Mouse (Mus musculus): Measurements from ENCODE around the gene Rbbp6. TPM values are rescaled to one million over a fixed set of nuclear protein-coding genes. Genes with fewer than 3 reads are reported as not detected.

The Rbbp6 gene
- polyA plus RNA-seq, 1 experiment from 2014 or later = 25.5 TPM

GRCm38 (mm10) chr7:122999871-123000396 lies 34.4 kb downstream of the Rbbp6 start:
- H3K27ac ChIP-seq = no peak overlapping the region
- DNase-seq (ENCODE audit: low spot score) = no peak
- 82% methylated on average over 11 of the region's 11 CpGs for WGBS

GRCm38 (mm10) chr7:123000796-123001195 lies 35.3 kb downstream of the Rbbp6 start:
- 95% methylated on average over 16 of the region's 16 CpGs for WGBS
- Histone ChIP-seq H3K27ac (no peak overlapping the region), H3K9me3 (no peaks in the 10 kb centered on the region), H3K4me1 (peaks cover 3% of the 10 kb centered on the region; the same call in 1 of the 2 replicates), H3K27me3 (ENCODE audit: insufficient read depth, poor library complexity, severe bottlenecking) (no peaks in the 10 kb centered on the region), H3K4me3 (no peak overlapping the region), H3K36me3 (peaks cover 92% of the 10 kb centered on the region)
- no peak for DNase-seq (ENCODE audit: low spot score)

More at GRCm38 (mm10) chr7:122999871-123000396, 34.4 kb downstream of the Rbbp6 start:
- peaks cover 100% of the 10 kb centered on the region for H3K36me3 ChIP-seq
- no peaks in the 10 kb centered on the region for H3K4me1 ChIP-seq
- H3K27me3 ChIP-seq (ENCODE audit: insufficient read depth, poor library complexity, severe bottlenecking) = no peaks in the 10 kb centered on the region
- H3K9me3 ChIP-seq = no peaks in the 10 kb centered on the region
- no peak overlapping the region for H3K4me3 ChIP-seq

- H3K4me3 ChIP-seq = no peak overlapping the region
- 90% methylated on average over 20 of the region's 20 CpGs for WGBS
- no peak overlapping the region for H3K27ac ChIP-seq
- peaks cover 85% of the 10 kb centered on the region for H3K36me3 ChIP-seq
- no peak for DNase-seq (ENCODE audit: low spot score)
- H3K4me1 ChIP-seq = peaks cover 3% of the 10 kb centered on the region; the same call in 1 of the 2 replicates
- no peaks in the 10 kb centered on the region for H3K9me3 ChIP-seq
- no peaks in the 10 kb centered on the region for H3K27me3 ChIP-seq (ENCODE audit: insufficient read depth, poor library complexity, severe bottlenecking)
Observed at GRCm38 (mm10) chr7:123001341-123002027, 36.0 kb downstream of the Rbbp6 start.

GRCm38 (mm10) chr7:123002028-123002410 lies 36.5 kb downstream of the Rbbp6 start:
- no peaks in the 10 kb centered on the region for H3K27me3 ChIP-seq (ENCODE audit: insufficient read depth, poor library complexity, severe bottlenecking)
- WGBS = 94% methylated on average over 6 of the region's 6 CpGs
- DNase-seq (ENCODE audit: low spot score) = no peak
- H3K36me3 ChIP-seq = peaks cover 80% of the 10 kb centered on the region
- no peaks in the 10 kb centered on the region for H3K9me3 ChIP-seq
- peaks cover 3% of the 10 kb centered on the region; the same call in 1 of the 2 replicates for H3K4me1 ChIP-seq
- H3K4me3 ChIP-seq = no peak overlapping the region
- no peak overlapping the region for H3K27ac ChIP-seq

- peaks cover 68% of the 10 kb centered on the region for H3K36me3 ChIP-seq
- H3K27ac ChIP-seq = no peak overlapping the region
Observed at GRCm38 (mm10) chr7:123003207-123003606, 37.7 kb downstream of the Rbbp6 start.

GRCm38 (mm10) chr7:123004442-123004841 lies 39.0 kb downstream of the Rbbp6 start:
- no peak for DNase-seq (ENCODE audit: low spot score)
- Histone ChIP-seq H3K27ac (no peak overlapping the region), H3K4me3 (no peak overlapping the region), H3K4me1 (peaks cover 3% of the 10 kb centered on the region; the same call in 1 of the 2 replicates), H3K9me3 (no peaks in the 10 kb centered on the region), H3K36me3 (peaks cover 56% of the 10 kb centered on the region), H3K27me3 (ENCODE audit: insufficient read depth, poor library complexity, severe bottlenecking) (no peaks in the 10 kb centered on the region)
- 93% methylated on average over 5 of the region's 5 CpGs for WGBS

More at GRCm38 (mm10) chr7:123003207-123003606, 37.7 kb downstream of the Rbbp6 start:
- H3K27me3 ChIP-seq (ENCODE audit: insufficient read depth, poor library complexity, severe bottlenecking) = no peaks in the 10 kb centered on the region
- WGBS = 91% methylated on average over 4 of the region's 4 CpGs
- no peak for DNase-seq (ENCODE audit: low spot score)
- H3K4me3 ChIP-seq = no peak overlapping the region
- H3K4me1 ChIP-seq = peaks cover 3% of the 10 kb centered on the region; the same call in 1 of the 2 replicates
- no peaks in the 10 kb centered on the region for H3K9me3 ChIP-seq

- H3K9me3 ChIP-seq = no peaks in the 10 kb centered on the region
- 46% methylated on average over 2 of the region's 2 CpGs for WGBS
- peaks cover 3% of the 10 kb centered on the region; the same call in 1 of the 2 replicates for H3K4me1 ChIP-seq
- peaks cover 38% of the 10 kb centered on the region for H3K36me3 ChIP-seq
- no peak overlapping the region for H3K27ac ChIP-seq
- H3K27me3 ChIP-seq (ENCODE audit: insufficient read depth, poor library complexity, severe bottlenecking) = no peaks in the 10 kb centered on the region
- no peak for DNase-seq (ENCODE audit: low spot score)
- no peak overlapping the region for H3K4me3 ChIP-seq
Observed at GRCm38 (mm10) chr7:123006251-123006650, 40.8 kb downstream of the Rbbp6 start.

GRCm38 (mm10) chr7:123007743-123008142 lies 42.3 kb downstream of the Rbbp6 start:
- WGBS = 61% methylated on average over 4 of the region's 4 CpGs
- DNase-seq (ENCODE audit: low spot score) = no peak
- H3K4me1 ChIP-seq = peaks cover 3% of the 10 kb centered on the region; the same call in 1 of the 2 replicates
- peaks cover 23% of the 10 kb centered on the region for H3K36me3 ChIP-seq
- H3K9me3 ChIP-seq = no peaks in the 10 kb centered on the region
- no peak overlapping the region for H3K27ac ChIP-seq
- no peaks in the 10 kb centered on the region for H3K27me3 ChIP-seq (ENCODE audit: insufficient read depth, poor library complexity, severe bottlenecking)
- no peak overlapping the region for H3K4me3 ChIP-seq

GRCm38 (mm10) chr7:123013466-123013865 lies 48.0 kb downstream of the Rbbp6 start:
- Histone ChIP-seq H3K27ac (no peak overlapping the region), H3K4me1 (no peaks in the 10 kb centered on the region), H3K4me3 (no peak overlapping the region), H3K27me3 (ENCODE audit: insufficient read depth, poor library complexity, severe bottlenecking) (no peaks in the 10 kb centered on the region), H3K9me3 (no peaks in the 10 kb centered on the region), H3K36me3 (no peaks in the 10 kb centered on the region)
- DNase-seq (ENCODE audit: low spot score) = no peak
- 78% methylated on average over 5 of the region's 5 CpGs for WGBS

- H3K4me3 ChIP-seq = no peak overlapping the region
- H3K4me1 ChIP-seq = no peaks in the 10 kb centered on the region
- DNase-seq (ENCODE audit: low spot score) = no peak
- H3K9me3 ChIP-seq = no peaks in the 10 kb centered on the region
- no peaks in the 10 kb centered on the region for H3K36me3 ChIP-seq
- H3K27ac ChIP-seq = no peak overlapping the region
- WGBS = 81% methylated on average over 7 of the region's 7 CpGs
- no peaks in the 10 kb centered on the region for H3K27me3 ChIP-seq (ENCODE audit: insufficient read depth, poor library complexity, severe bottlenecking)
Observed at GRCm38 (mm10) chr7:123014729-123015128, 49.2 kb downstream of the Rbbp6 start.

- no peak overlapping the region for H3K27ac ChIP-seq
- no peaks in the 10 kb centered on the region for H3K36me3 ChIP-seq
- H3K9me3 ChIP-seq = no peaks in the 10 kb centered on the region
- H3K27me3 ChIP-seq (ENCODE audit: insufficient read depth, poor library complexity, severe bottlenecking) = peaks cover 4% of the 10 kb centered on the region; the same call in 1 of the 2 replicates
- DNase-seq (ENCODE audit: low spot score) = no peak
- no peaks in the 10 kb centered on the region for H3K4me1 ChIP-seq
- 29% methylated on average over 3 of the region's 3 CpGs for WGBS
- no peak overlapping the region for H3K4me3 ChIP-seq
Observed at GRCm38 (mm10) chr7:123017627-123018026, 52.1 kb downstream of the Rbbp6 start.

- Histone ChIP-seq H3K36me3 (no peaks in the 10 kb centered on the region), H3K9me3 (no peaks in the 10 kb centered on the region), H3K4me1 (no peaks in the 10 kb centered on the region), H3K27ac (no peak overlapping the region), H3K27me3 (ENCODE audit: insufficient read depth, poor library complexity, severe bottlenecking) (peaks cover 11% of the 10 kb centered on the region; the same call in 1 of the 2 replicates), H3K4me3 (no peak overlapping the region)
- DNase-seq (ENCODE audit: low spot score) = no peak
- WGBS = 73% methylated on average over 9 of the region's 9 CpGs
Observed at GRCm38 (mm10) chr7:123025123-123025522, 59.6 kb downstream of the Rbbp6 start.

GRCm38 (mm10) chr7:123030295-123030694 lies 64.8 kb downstream of the Rbbp6 start:
- WGBS = 22% methylated on average over 13 of the region's 13 CpGs
- peaks cover 24% of the 10 kb centered on the region for H3K27me3 ChIP-seq (ENCODE audit: insufficient read depth, poor library complexity, severe bottlenecking)
- no peaks in the 10 kb centered on the region for H3K9me3 ChIP-seq
- no peaks in the 10 kb centered on the region for H3K36me3 ChIP-seq
- H3K4me3 ChIP-seq = peak overlapping the region; percentile 61
- H3K4me1 ChIP-seq = peaks cover 17% of the 10 kb centered on the region
- peak overlapping the region; percentile 73; the same call in 1 of the 2 replicates for H3K27ac ChIP-seq
- DNase-seq (ENCODE audit: low spot score) = no peak
